Mouse (Mus musculus): ENCODE measurements at regions not wholly inside any gene's neighbourhood (a gene's known extent, or its start where the extent isn't known, plus 50 kb on each side); places are given as distances from the start of the nearest gene placed in this dataset.

DNA sequence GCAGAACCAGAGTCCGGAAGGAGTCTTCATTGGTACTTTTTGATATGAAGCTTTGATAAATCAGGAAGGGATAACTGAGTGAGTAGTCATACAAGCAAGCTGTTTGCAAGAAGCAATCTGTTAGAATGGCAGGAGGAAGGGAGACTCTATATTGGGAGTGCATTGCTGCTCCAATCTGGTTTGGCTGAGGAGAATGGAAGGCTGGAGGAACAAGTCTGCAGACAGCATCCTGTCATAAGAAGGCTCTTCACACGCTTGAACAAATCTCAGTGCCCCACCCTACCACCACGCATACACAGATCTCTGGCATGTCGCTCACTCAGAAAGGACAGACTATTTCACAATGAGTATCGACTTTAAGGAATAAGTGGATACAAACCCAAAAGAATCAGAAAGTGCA lies 154.7 kb upstream of the Fam78b start:
- TF ChIP-seq TAL1 (IDR thresholded peaks at IDR 0.05; ENCODE audit: low read length), result no peak
- TF ChIP-seq GATA1 (IDR thresholded peaks at IDR 0.05; ENCODE audit: low read length), result no peak

Measured in erythroblast, embryonic 14.5 days (primary cell).